Mouse (Mus musculus): ENCODE measurements around the gene Slc8a3. TPM values are rescaled to one million over a fixed set of nuclear protein-coding genes. Genes with fewer than 3 reads are reported as not detected.

Slc8a3 gene
- polyA plus RNA-seq, 1 experiment from 2014 or later: 0.03 TPM

DNA sequence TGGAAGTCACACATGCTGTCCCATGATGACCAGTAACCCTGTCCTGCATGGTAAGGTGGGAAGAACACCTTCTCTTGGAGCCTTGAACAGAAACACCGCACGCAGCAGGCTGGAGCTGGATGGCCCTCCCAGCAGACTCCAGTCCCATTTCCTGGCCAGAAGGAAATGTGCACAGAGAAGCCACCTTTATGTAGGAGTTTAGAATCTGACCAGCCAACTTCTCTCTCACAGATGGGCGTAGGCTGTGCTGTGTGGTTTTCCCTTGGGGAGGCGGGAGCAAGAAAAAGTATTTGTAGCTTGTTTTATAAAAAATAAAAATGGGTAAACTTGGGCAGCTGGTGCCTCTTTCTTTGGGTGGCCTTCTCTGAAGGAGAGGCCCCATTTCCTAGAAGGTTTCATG lies 146.9 kb downstream of the Slc8a3 start:
- DNase-seq (ENCODE audit: low spot score): no peak

DNA sequence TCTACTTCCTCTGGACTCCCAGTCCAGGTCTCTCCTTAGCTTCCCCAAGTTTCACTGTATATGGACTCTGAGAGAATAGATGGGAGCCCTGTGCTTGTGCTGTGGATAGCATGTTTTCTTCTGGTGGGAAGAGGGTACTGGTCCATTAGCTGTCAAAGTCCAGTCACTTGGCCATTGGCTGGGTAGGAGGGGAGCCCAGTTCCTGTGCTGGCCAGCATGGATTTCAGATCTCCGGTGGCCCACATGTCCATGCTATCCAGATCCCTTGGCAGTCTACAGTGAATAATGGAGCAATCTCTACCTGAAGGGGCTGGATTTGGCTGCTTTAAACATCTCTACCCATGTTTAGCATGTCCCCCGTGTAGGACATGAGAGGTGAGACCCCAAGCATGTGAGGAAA lies 148.0 kb downstream of the Slc8a3 start:
- no peak for DNase-seq (ENCODE audit: low spot score)

DNA sequence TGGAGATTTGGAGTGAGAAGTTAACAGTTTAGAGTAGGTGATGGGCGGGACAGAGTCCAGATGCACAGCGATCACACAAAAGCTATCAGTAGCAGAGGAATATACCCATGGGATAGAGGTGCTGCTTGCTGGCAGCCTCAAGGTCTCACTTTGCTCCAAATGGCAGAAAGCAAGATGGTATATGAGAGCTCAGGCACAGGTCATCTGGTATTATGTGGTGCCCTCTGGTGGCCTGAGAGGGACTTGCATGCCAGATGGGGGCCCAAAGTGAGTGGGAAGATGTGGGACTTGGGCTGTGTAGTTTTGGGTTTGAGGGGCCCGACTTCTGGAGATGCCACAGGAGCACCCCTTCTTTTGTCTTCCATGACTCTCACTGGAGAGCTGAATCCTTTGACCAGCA lies 150.9 kb downstream of the Slc8a3 start:
- DNase-seq (ENCODE audit: low spot score): peak; percentile 66

- no peak for DNase-seq (ENCODE audit: low spot score)
Observed at GRCm38 (mm10) chr12:81175252-81175651, 157.7 kb downstream of the Slc8a3 start.

- no peak for DNase-seq (ENCODE audit: low spot score)
Observed at GRCm38 (mm10) chr12:81173893-81174292, 159.1 kb downstream of the Slc8a3 start.

GRCm38 (mm10) chr12:81173011-81173410 lies 160.0 kb downstream of the Slc8a3 start:
- no peak for DNase-seq (ENCODE audit: low spot score)

- no peak for DNase-seq (ENCODE audit: low spot score)
Observed at GRCm38 (mm10) chr12:81170076-81170475, 162.9 kb downstream of the Slc8a3 start.

DNA sequence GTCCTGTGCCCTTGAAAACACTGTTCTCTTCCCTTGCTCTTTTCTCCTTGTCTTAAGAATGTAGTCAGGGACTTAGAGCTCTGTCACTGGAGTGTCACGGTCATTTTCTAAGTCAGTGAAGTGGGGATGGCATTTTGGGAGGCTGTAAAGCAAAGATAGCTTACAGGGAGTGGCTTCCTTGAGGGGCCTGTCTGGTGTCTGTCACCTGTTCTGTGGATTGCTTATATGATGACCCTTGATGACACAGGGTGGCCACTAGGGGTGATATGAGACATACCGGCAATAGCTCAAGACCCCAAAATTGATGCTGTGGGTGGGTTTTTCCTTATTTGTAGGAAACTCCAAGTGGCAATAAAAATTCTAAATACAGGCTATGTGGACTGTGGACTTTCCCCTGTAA lies 164.5 kb downstream of the Slc8a3 start:
- DNase-seq (ENCODE audit: low spot score): peak; percentile 7

DNA sequence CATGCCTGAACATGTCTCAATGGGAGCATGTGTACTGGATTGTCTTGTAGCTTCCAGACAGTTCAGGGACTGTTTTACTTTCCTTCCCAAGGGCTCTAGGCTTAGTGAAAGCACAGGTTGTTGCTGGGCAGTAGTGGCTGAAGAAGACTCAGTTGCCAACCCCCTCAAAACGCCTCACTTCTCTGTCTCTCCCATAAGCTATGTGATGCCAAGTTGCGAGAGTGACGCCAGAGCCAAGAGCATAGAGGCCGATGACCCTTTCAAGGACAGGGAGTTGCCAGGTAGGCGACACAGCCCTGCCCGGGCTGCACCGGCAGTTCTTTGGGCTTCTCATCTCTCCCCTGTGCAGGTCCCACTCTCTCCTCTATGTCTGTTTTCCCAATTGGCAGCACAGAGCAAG lies 164.9 kb downstream of the Slc8a3 start:
- DNase-seq (ENCODE audit: low spot score): no peak

DNA sequence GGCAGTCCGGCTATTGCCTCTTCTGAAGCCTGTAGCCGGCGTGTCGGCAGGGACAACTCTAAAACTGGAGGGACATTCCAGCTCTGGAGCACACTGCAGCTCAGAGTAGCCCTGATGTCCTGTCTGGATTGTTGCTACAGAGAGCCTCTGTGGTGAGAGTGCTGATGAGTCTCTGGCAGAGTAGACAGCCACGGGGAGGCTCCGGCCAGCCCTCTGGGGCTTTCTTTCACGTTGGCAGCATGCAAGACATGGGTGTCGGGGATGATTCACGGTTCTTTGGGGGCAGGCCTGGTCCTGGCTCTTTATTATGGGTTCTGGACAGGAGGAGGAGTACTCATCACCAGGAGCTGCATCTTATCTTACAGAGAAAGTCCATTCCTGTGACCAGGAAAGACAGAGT lies 165.8 kb downstream of the Slc8a3 start:
- no peak for DNase-seq (ENCODE audit: low spot score)

DNA sequence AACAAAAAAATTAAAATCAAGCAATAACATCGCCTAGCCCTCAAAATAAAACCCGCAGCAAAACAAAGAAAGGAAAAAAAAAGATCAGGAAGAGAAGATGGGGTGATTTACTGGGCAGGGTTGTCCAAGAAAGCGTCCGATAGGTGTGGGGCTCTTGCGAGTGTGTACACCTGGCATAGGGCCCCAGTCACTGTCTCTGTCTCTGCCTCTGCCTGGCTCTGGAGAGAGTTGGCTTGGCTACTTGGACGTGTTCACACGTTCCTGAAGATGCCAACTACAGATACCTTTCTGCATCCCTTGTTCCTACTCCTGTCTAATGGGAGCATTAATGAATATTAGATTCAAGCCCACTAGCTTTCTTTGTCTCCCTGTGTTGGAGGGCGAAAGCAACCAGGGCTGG lies 166.4 kb downstream of the Slc8a3 start:
- no peak for DNase-seq (ENCODE audit: low spot score)

DNA sequence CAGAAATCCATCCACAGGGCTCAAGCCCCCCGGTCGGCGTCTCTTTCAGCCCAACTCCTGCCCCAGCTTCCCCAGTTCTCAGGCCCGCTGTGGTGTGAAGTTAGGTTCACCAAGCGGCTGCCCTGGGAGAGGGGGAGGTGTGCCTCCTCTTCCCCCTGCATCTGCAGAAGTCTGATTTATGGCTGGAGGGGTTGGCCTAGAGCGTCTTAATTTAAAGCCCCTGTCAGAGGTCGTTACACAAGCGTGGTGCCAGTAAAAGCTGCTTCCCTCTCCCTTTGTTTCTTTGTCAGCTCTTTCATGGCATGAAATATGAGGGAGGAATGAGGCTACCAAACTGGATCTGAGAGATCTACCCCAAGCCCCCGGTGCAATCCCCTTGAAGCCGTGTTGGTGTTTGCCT lies 166.9 kb downstream of the Slc8a3 start:
- no peak for DNase-seq (ENCODE audit: low spot score)

DNA sequence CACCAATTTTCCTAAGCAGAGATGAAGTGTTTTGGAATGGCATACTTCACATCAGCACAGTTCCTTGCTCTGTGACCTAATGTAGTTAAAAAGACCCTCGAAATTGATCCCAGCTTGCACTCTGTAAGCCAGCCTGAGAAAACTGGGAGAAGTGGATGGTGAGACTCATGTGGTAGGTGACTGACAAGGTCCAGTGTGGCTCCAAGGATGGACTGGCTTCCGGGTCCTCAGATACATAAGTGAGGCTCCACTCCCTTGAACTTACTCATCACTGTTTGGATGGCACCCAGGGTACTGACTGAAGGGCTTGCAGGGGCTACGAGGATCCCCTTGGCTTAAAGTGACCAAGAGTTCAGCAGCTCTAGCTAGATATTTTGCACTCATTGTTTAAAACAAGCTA lies 169.4 kb downstream of the Slc8a3 start:
- no peak for DNase-seq (ENCODE audit: low spot score)

DNA sequence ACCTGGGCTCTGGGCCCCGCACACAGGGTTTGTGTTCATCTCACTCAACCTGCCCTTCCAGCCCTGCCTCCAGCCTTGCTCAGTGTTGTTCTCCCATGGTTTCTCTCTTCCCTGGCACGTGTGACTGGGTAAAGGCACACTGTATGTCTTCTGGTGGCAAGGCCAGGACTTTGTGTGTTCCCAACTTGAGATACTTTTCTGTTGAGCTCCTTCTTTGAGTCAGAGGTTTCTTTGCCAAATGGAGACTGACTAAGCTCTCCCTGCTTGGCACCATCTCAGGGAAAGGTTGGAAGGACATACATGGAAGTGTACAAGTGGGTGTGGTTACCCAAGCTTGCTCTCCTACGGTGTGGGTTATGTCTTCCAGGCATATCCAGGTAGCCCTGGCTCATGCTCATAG lies 169.8 kb downstream of the Slc8a3 start:
- no peak for DNase-seq (ENCODE audit: low spot score)

DNA sequence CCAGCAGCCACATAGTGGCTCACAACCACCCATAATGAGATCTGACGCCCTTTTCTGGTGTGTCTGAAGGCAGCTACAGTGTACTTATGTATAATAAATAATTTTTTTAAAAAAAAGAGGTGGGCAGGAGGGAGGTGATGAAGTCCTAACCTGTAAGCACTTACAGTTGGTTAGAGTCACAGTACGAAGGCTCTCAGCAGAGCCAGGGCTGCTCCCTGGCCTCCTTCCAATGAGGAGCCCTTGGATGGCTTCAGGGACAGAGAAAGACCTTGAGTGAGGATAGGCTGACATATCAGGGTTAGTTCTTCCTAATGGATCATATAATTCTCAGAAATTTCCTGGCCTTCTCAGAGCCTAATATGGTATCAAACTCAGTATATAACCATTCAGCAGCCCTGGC lies 171.7 kb downstream of the Slc8a3 start:
- DNase-seq (ENCODE audit: low spot score): no peak

- peak; percentile 9 for DNase-seq (ENCODE audit: low spot score)
Observed at GRCm38 (mm10) chr12:81160831-81161230, 172.1 kb downstream of the Slc8a3 start.

DNA sequence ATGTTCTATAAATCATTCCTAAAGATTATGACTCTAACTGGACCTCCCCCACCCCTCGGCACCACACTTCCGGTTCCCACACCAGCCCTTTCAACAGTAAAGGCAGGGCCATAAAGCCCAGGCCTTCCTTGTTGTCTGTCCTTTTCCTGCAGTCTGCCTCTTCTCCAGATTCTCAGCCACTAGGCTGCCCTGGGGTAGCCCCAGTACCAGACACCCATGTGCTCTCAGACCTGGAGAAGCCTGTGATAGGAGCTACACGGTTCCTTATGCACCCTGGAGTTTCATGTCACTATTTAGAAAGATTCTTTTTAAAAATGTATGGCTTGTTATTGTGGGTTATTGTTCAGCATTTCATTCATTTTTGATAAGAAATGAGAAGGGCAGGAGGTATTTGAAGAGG lies 172.6 kb downstream of the Slc8a3 start:
- no peak for DNase-seq (ENCODE audit: low spot score)

GRCm38 (mm10) chr12:81159947-81160346 lies 173.0 kb downstream of the Slc8a3 start:
- DNase-seq (ENCODE audit: low spot score): no peak

GRCm38 (mm10) chr12:81156841-81157240 lies 176.1 kb downstream of the Slc8a3 start:
- DNase-seq (ENCODE audit: low spot score): no peak

GRCm38 (mm10) chr12:81155675-81156074 lies 177.3 kb downstream of the Slc8a3 start:
- no peak for DNase-seq (ENCODE audit: low spot score)

DNA sequence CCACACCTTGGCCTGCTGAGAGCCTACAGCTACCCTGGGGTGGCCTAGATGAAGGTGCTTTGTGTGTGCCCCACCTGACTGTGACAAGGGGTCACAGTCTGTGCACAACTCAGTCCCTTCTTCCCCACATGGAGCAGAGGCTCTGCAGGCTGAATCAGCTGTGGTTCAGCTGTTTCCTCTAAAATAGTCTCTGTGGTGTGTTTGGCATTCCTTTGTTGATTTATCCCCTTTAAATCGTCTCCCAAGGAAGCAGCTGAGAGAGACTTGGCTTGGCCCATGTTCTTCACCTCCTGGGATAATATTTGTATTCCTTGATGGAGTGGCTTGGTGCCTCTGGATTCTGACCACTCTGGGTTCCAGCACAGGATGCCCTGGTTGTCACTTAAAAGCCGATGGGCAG lies 180.9 kb downstream of the Slc8a3 start:
- DNase-seq (ENCODE audit: low spot score): no peak

DNA sequence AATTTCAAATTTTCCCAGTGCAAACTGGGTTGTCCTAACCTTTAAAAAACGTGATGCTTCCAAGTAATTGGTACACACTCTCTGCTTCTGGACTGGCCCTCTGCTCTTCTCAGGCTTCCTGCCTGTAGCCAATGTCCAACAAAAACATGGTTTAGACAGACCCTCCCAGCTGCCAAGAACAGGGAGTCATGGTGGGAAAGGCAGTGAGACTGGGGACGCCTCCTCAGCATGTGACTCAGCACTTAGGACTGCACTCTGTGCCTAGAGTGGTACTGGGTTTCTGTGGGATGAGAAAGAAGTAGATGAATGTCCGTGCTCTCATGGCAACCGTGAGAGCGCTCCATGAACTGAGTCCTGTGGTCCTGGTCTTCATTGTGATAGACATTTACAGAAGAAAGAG lies 182.1 kb downstream of the Slc8a3 start:
- no peak for DNase-seq (ENCODE audit: low spot score)

- DNase-seq (ENCODE audit: low spot score): no peak
Observed at GRCm38 (mm10) chr12:81147956-81148355, 185.0 kb downstream of the Slc8a3 start.
